Mouse (Mus musculus) ES-E14 (cell line): ENCODE measurements at regions not wholly inside any gene's neighbourhood (a gene's known extent, or its start where the extent isn't known, plus 50 kb on each side); places are given as distances from the start of the nearest gene placed in this dataset.
A peak's percentile ranks its signal among the peaks of the same experiment; 100 is the strongest.

Experiments
- DNase-seq: peaks from one replicate; pipeline ENCODE4 v3.0.0-alpha.2; 2013; ENCODE audit warnings: low read depth, low spot score
- H3K27ac ChIP-seq: 2 replicates; pipeline ENCODE4 v1.5.1; 2012; ENCODE audit warnings: low read depth, mild to moderate bottlenecking, low read length, moderate library complexity, mixed read lengths; ENCODE audit not compliant: poor library complexity, insufficient read depth, severe bottlenecking
- H3K36me3 ChIP-seq: 2 replicates; pipeline ENCODE4 v1.6.1; 2012; ENCODE audit warnings: mild to moderate bottlenecking, low read length, moderate library complexity, mixed read lengths; ENCODE audit not compliant: control insufficient read depth, poor library complexity, insufficient read depth, severe bottlenecking
- H3K4me1 ChIP-seq, 2 experiments: fragments of 150-350 bp in 1 of 2; sonication (generic) in 1 of 2; 2 replicates each; pipeline ENCODE4 v1.6.1; 2012; ENCODE audit warnings: low read length in 2 of 2, mild to moderate bottlenecking in 1 of 2, mixed read lengths in 1 of 2; ENCODE audit not compliant: control insufficient read depth in 2 of 2, insufficient read depth in 2 of 2, poor library complexity in 1 of 2
- H3K4me3 ChIP-seq, 2 experiments: fragments of 150-350 bp in 1 of 2; sonication (generic) in 1 of 2; 2 replicates each; pipeline ENCODE4 v1.5.1; 2012; ENCODE audit warnings: low read length in 2 of 2, low read depth in 1 of 2, mild to moderate bottlenecking in 1 of 2, mixed read lengths in 1 of 2; ENCODE audit not compliant: insufficient read depth in 1 of 2, poor library complexity in 1 of 2, severe bottlenecking in 1 of 2
- H3K9ac ChIP-seq: 2 replicates; pipeline ENCODE4 v1.6.1; 2012; ENCODE audit warnings: low read depth, mild to moderate bottlenecking, low read length, mixed read lengths; ENCODE audit not compliant: poor library complexity, insufficient read depth, severe bottlenecking
- H3K9me3 ChIP-seq: fragments of 150-350 bp; sonication (generic); 2 replicates; pipeline ENCODE4 v1.6.1; 2012; ENCODE audit warnings: low read depth, mild to moderate bottlenecking, low read length; ENCODE audit not compliant: control insufficient read depth, insufficient read depth
- CHD2 ChIP-seq: IDR thresholded peaks from 2 replicates; pipeline ENCODE4 v1.6.1; 2014; ENCODE audit warnings: mild to moderate bottlenecking, low read depth, low read length, inconsistent platforms
- HCFC1 ChIP-seq: IDR thresholded peaks from 2 replicates; pipeline ENCODE4 v1.6.1; 2012; ENCODE audit warnings: low read length, inconsistent platforms, borderline replicate concordance; ENCODE audit not compliant: insufficient read depth
- MAFK ChIP-seq: IDR thresholded peaks from 2 replicates; pipeline ENCODE4 v1.6.1; 2014; ENCODE audit warnings: mild to moderate bottlenecking, low read depth, low read length, inconsistent platforms; ENCODE audit not compliant: insufficient read depth
- ZC3H11A ChIP-seq: IDR thresholded peaks from 2 replicates; pipeline ENCODE4 v1.6.1; 2012; ENCODE audit warnings: low read depth, mild to moderate bottlenecking, inconsistent platforms, low read length, borderline replicate concordance
- ZNF384 ChIP-seq: IDR thresholded peaks from 2 replicates; pipeline ENCODE4 v1.6.1; 2012; ENCODE audit warnings: low read depth, low read length, inconsistent platforms
- in situ Hi-C, 2 experiments: fragments of 600-800 bp; cut with MboI; formaldehyde crosslinking; loops; one replicate each; pipeline ENCODE4 v1.15.1; 2025; ENCODE audit warnings: low sequenced_read_pairs in 2 of 2, inconsistent platforms in 1 of 2; ENCODE audit not compliant: unreplicated experiment in 2 of 2

GRCm38 (mm10) chr15:56067214-56067613 is 1410.2 kb downstream of the Slc22a22 start:
- no peak overlapping the region for H3K27ac ChIP-seq
- no peaks in the 10 kb centered on the region for H3K9me3 ChIP-seq
- H3K4me3 ChIP-seq, result no peak overlapping the region
- H3K9ac ChIP-seq, result no peak overlapping the region
- in situ Hi-C loops, result loop anchor here in 1 of 2 experiments (25.0 kb wide), 1 partner anchor 670 kb away; no protein-coding TSS in a partner anchor
- no peaks in the 10 kb centered on the region for H3K4me1 ChIP-seq
- TF ChIP-seq ZNF384 (no peak), ZC3H11A (no peak), HCFC1 (no peak), MAFK (no peak), CHD2 (no peak)
- no peak for DNase-seq
- H3K36me3 ChIP-seq, result no peaks in the 10 kb centered on the region

GRCm38 (mm10) chr15:56066540-56066939 is 1410.9 kb downstream of the Slc22a22 start:
- in situ Hi-C loops, result loop anchor here in 1 of 2 experiments (25.0 kb wide), 1 partner anchor 671 kb away; no protein-coding TSS in a partner anchor
- DNase-seq, result no peak
- TF ChIP-seq MAFK (no peak), ZC3H11A (no peak), ZNF384 (no peak), CHD2 (no peak), HCFC1 (no peak)

GRCm38 (mm10) chr15:56065872-56066534 is 1411.4 kb downstream of the Slc22a22 start:
- in situ Hi-C loops, result loop anchor here in 1 of 2 experiments (25.0 kb wide), 1 partner anchor 671 kb away; no protein-coding TSS in a partner anchor
- no peak overlapping the region for H3K4me3 ChIP-seq
- no peaks in the 10 kb centered on the region for H3K9me3 ChIP-seq
- H3K9ac ChIP-seq, result no peak overlapping the region
- no peaks in the 10 kb centered on the region for H3K4me1 ChIP-seq
- TF ChIP-seq ZNF384 (peak; percentile 99), MAFK (no peak), CHD2 (no peak), ZC3H11A (peak; percentile 75)
- H3K36me3 ChIP-seq, result no peaks in the 10 kb centered on the region
- no peak overlapping the region for H3K27ac ChIP-seq
- peak; percentile 40 for DNase-seq

More at GRCm38 (mm10) chr15:56066540-56066939, 1410.9 kb downstream of the Slc22a22 start:
- H3K27ac ChIP-seq, result no peak overlapping the region
- H3K4me1 ChIP-seq, result no peaks in the 10 kb centered on the region
- no peaks in the 10 kb centered on the region for H3K9me3 ChIP-seq
- H3K4me3 ChIP-seq, result no peak overlapping the region
- no peaks in the 10 kb centered on the region for H3K36me3 ChIP-seq
- H3K9ac ChIP-seq, result no peak overlapping the region

GRCm38 (mm10) chr15:56062576-56062975 is 1414.8 kb downstream of the Slc22a22 start:
- Histone ChIP-seq H3K9ac (no peak overlapping the region), H3K4me1 (no peaks in the 10 kb centered on the region), H3K4me3 (no peak overlapping the region), H3K27ac (no peak overlapping the region), H3K36me3 (no peaks in the 10 kb centered on the region), H3K9me3 (no peaks in the 10 kb centered on the region)
- no peak for DNase-seq
- in situ Hi-C loops, result loop anchor here in 1 of 2 experiments (25.0 kb wide), 1 partner anchor 675 kb away; no protein-coding TSS in a partner anchor
- no peak for TF ChIP-seq ZNF384
- no peak for TF ChIP-seq MAFK
- no peak for TF ChIP-seq HCFC1
- TF ChIP-seq CHD2, result no peak

GRCm38 (mm10) chr15:56061326-56061725 is 1416.1 kb downstream of the Slc22a22 start:
- Histone ChIP-seq H3K27ac (no peak overlapping the region), H3K36me3 (no peaks in the 10 kb centered on the region), H3K9ac (no peak overlapping the region), H3K9me3 (no peaks in the 10 kb centered on the region), H3K4me1 (no peaks in the 10 kb centered on the region), H3K4me3 (no peak overlapping the region)
- no peak for TF ChIP-seq ZNF384
- TF ChIP-seq HCFC1, result no peak
- no peak for TF ChIP-seq ZC3H11A
- no peak for TF ChIP-seq CHD2
- TF ChIP-seq MAFK, result no peak
- no peak for DNase-seq
- in situ Hi-C loops, result loop anchor here in 1 of 2 experiments (25.0 kb wide), 1 partner anchor 676 kb away; no protein-coding TSS in a partner anchor
